Mouse (Mus musculus) small intestine, adult 2 months (tissue): ENCODE measurements around the gene Olfr544. TPM values are rescaled to one million over a fixed set of nuclear protein-coding genes. Genes with fewer than 3 reads are reported as not detected.

Experiments
- H3K27ac ChIP-seq: fragments of 200-500 bp; 2 replicates; pipeline ENCODE4 v1.5.1; 2012; ENCODE audit warnings: low read depth, low read length, control low read depth, inconsistent platforms; ENCODE audit not compliant: insufficient read depth
- H3K27me3 ChIP-seq: fragments of 200-500 bp; 2 replicates; pipeline ENCODE4 v1.6.1; 2012; ENCODE audit warnings: mild to moderate bottlenecking, moderate library complexity, low read length, inconsistent platforms; ENCODE audit not compliant: control insufficient read depth, insufficient read depth
- H3K36me3 ChIP-seq: fragments of 200-500 bp; 2 replicates; pipeline ENCODE4 v1.6.1; 2012; ENCODE audit warnings: mild to moderate bottlenecking, low read length, control low read depth, inconsistent platforms; ENCODE audit not compliant: control insufficient read depth, insufficient read depth
- H3K4me1 ChIP-seq: fragments of 200-500 bp; 2 replicates; pipeline ENCODE4 v1.6.1; 2012; ENCODE audit warnings: low read length, inconsistent platforms, mixed read lengths; ENCODE audit not compliant: control insufficient read depth, insufficient read depth, insufficient read length
- H3K4me3 ChIP-seq: fragments of 200-500 bp; 2 replicates; pipeline ENCODE4 v1.5.1; 2012; ENCODE audit warnings: low read depth, mild to moderate bottlenecking, control low read depth, inconsistent platforms, low read length, moderate library complexity
- CTCF ChIP-seq: fragments of 200-500 bp; IDR thresholded peaks from 2 replicates; pipeline ENCODE4 v1.5.1; 2012; ENCODE audit warnings: low read depth, mild to moderate bottlenecking, control low read depth, inconsistent platforms, low read length, moderate library complexity, mixed read lengths; ENCODE audit not compliant: insufficient replicate concordance, insufficient read length; ENCODE audit errors: extremely low read depth
- POLR2A ChIP-seq: fragments of 200-500 bp; IDR thresholded peaks from 2 replicates; pipeline ENCODE4 v1.6.1; 2012; ENCODE audit warnings: low read depth, mild to moderate bottlenecking, control low read depth, inconsistent platforms, low read length, moderate library complexity
- WGBS: fragments of 180-500 bp; shearing (Covaris S2); methylation state at CpG from one replicate; pipeline ENCODE4 v1.1.7; 2018; 5-methylcytosine and 5-hydroxymethylcytosine counted together
- polyA plus RNA-seq: library from polyadenylated mRNA; depleted of rRNA; stranded (reverse); fragments of >200 nt; gene quantifications from 2 replicates; pipeline ENCODE4 v1.2.3, GENCODE M21; 2012; rRNA removed

Olfr544 gene
- polyA plus RNA-seq, 1 experiment: not detected

GRCm38 (mm10) chr7:102442432-102442831, 45.7 kb downstream of the Olfr544 start:
- 0% methylated on average over 4 of the region's 4 CpGs for WGBS
- Histone ChIP-seq H3K27ac (no peak overlapping the region), H3K36me3 (peaks cover 8% of the 10 kb centered on the region), H3K4me1 (0 out of 2 replicates have a peak, but pooled peaks cover 2% of the 10 kb centered on the region), H3K27me3 (no peaks in the 10 kb centered on the region), H3K4me3 (peak overlapping the region; percentile 94)
- no peak for TF ChIP-seq CTCF

DNA sequence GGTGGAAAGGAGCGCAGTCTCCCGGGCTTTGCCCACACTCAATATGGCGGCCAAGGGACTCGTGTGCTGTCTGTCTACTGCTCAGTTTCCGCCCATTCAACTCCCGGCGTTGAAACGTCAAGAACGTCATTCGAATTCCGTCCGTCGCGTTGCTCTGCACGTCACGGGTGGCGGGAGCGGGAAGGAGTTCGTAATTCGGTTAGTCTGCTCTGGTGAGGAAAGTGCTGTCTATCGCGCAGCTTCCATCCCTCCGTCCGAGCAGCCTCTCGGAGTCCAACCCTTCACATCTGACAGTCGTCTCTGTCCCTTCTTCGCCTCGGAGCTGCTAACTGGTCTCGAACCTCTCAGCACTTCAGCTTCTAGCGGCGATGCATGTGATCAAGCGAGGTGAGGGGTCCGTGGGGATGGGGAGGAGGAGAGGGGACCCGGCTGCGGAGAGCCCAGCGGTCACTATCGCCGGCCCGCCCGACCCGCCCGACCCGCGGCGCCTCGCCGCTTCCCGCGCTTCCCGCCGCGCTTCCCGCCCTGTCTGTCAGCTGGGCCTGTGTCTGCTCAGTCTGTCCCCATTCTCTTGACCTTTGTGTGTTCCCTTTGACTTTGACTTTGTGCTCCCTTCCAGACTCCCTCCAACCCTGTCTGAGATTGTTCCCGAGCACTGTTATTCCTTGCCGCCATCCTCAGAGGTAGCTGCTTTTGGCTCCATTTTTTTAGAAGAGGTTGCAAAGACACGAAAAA, 46.3 kb downstream of the Olfr544 start, which contains the start of gene Rrm1:
TSS of gene Rrm1 (plus strand) at position 39 of the 735 bp plus-strand sequence.
- TF ChIP-seq POLR2A (0 out of 2 replicates have a peak, but pooled peaks have one; percentile 21), CTCF (no peak)
- H3K27ac ChIP-seq: peak within 1 kb of the TSS; percentile 50; the same call in 1 of the 2 replicates

DNA sequence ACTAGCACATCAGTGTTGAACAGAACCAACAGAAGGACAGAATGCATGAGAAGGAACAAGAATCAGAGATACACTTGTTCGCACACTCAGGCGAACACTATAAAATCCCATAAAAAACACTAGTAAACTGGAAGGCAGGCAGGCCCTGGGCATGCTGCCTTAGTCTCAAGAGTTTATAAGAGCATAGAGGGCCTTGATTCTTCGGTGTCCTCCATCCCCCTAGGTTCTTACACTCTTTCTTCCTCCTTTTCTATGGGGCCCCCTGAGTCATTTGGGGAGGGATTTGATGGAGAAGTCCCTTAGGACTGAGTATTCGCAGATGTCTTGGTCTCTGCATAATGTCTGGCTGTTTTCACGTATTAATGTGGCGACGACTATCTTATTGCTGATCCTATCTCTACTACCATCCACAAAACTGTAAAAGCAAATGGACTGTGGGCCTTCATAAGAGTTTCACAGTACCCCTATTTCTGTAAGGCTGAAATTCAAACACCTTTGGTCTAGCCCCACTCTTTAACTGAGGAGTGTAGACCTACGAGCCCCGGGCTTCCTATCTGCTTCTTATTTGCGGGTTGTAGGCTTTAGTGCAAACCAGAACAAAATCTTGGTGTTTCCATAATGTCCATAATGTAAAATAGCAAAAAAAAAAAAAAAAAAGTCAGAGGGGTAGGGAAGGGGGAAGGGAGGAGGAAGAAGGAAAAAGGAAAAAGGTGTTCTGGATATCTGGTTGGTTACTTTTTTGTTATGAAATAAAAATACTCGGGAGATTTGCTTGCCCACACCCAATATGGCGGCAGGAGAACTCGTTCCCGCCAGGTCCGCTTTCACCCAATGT, 47.1 kb downstream of the Olfr544 start:
- WGBS: 51% methylated on average over 15 of the region's 15 CpGs
- no peaks in the 10 kb centered on the region for H3K27me3 ChIP-seq
- no peak overlapping the region for H3K27ac ChIP-seq
- H3K4me3 ChIP-seq: peak overlapping the region; percentile 94
- no peak for TF ChIP-seq CTCF
- TF ChIP-seq POLR2A: no peak
- H3K36me3 ChIP-seq: peaks cover 9% of the 10 kb centered on the region
- 0 out of 2 replicates have a peak, but pooled peaks cover 2% of the 10 kb centered on the region for H3K4me1 ChIP-seq

More for the DNA sequence above, 46.3 kb downstream of the Olfr544 start, which contains the start of gene Rrm1:
- peak within 1 kb of the TSS; percentile 94 for H3K4me3 ChIP-seq
- H3K27me3 ChIP-seq: no peaks in the 10 kb centered on the region
- H3K36me3 ChIP-seq: peaks cover 6% of the 10 kb centered on the region
- WGBS: under 1% methylated on average over 56 of the region's 56 CpGs
- H3K4me1 ChIP-seq: 0 out of 2 replicates have a peak, but pooled peaks cover 2% of the 10 kb centered on the region

GRCm38 (mm10) chr7:102434344-102434743, 53.8 kb downstream of the Olfr544 start:
- no peak for TF ChIP-seq CTCF
- TF ChIP-seq POLR2A: no peak
- Histone ChIP-seq H3K36me3 (peaks cover 22% of the 10 kb centered on the region), H3K4me1 (no peaks in the 10 kb centered on the region), H3K27ac (no peak overlapping the region), H3K27me3 (no peaks in the 10 kb centered on the region), H3K4me3 (no peak overlapping the region)
- WGBS: 70% methylated on average over 2 of the region's 2 CpGs

Other genes starting within 250 kb of the Olfr544 start
- gene Rhog, start 232.3 kb downstream of the Olfr544 start, polyA plus RNA-seq: 74.5 and 165 TPM in 2 replicates
- 20.7 and 21.6 TPM in 2 replicates for gene Stim1, start 220.5 kb downstream of the Olfr544 start, polyA plus RNA-seq
- gene Rrm1, start 46.6 kb downstream of the Olfr544 start, polyA plus RNA-seq: 2.2 and 4.0 TPM in 2 replicates
- gene Olfr543, start 6.6 kb downstream of the Olfr544 start, polyA plus RNA-seq: not detected in 2 replicates
- gene Olfr545, start 11.3 kb upstream of the Olfr544 start, polyA plus RNA-seq: not detected in 2 replicates
- not detected in 2 replicates for gene Olfr547, start 46.4 kb upstream of the Olfr544 start, polyA plus RNA-seq
- gene Olfr548-ps1, start 52.6 kb upstream of the Olfr544 start, polyA plus RNA-seq: not detected in 2 replicates
- not detected in 2 replicates for gene Olfr549, start 61.6 kb upstream of the Olfr544 start, polyA plus RNA-seq
- gene Trim21, start 77.2 kb upstream of the Olfr544 start, polyA plus RNA-seq: 1.6 and 2.0 TPM in 2 replicates
- gene Olfr550, start 83.1 kb upstream of the Olfr544 start, polyA plus RNA-seq: not detected in 2 replicates
- gene Olfr551, start 103.6 kb upstream of the Olfr544 start, polyA plus RNA-seq: not detected in 2 replicates
- not detected in 2 replicates for gene Olfr552, start 109.5 kb upstream of the Olfr544 start, polyA plus RNA-seq
- gene Olfr553, start 129.9 kb upstream of the Olfr544 start, polyA plus RNA-seq: not detected in 2 replicates
- not detected in 2 replicates for gene Olfr554, start 150.1 kb upstream of the Olfr544 start, polyA plus RNA-seq
- gene Olfr555, start 170.5 kb upstream of the Olfr544 start, polyA plus RNA-seq: not detected in 2 replicates
- gene Olfr556, start 176.6 kb upstream of the Olfr544 start, polyA plus RNA-seq: not detected in 2 replicates
- 1.7 and 2.2 TPM in 2 replicates for gene Trim68, start 199.0 kb upstream of the Olfr544 start, polyA plus RNA-seq
- gene Olfr557, start 207.6 kb upstream of the Olfr544 start, polyA plus RNA-seq: not detected in 2 replicates
- 0.11 and 0.63 TPM in 2 replicates for gene Olfr558, start 213.9 kb upstream of the Olfr544 start, polyA plus RNA-seq
- not detected in 2 replicates for gene Olfr33, start 230.8 kb upstream of the Olfr544 start, polyA plus RNA-seq
- not detected in 2 replicates for gene Olfr559, start 239.2 kb upstream of the Olfr544 start, polyA plus RNA-seq